Mouse (Mus musculus): ENCODE data around the gene Mlec. TPM values are rescaled to one million over a fixed set of nuclear protein-coding genes. Genes with fewer than 3 reads are reported as not detected.
"Not testable (repeated sequence)": the region's sequence is repeated elsewhere in the genome, so short reads cannot be mapped to it uniquely, and the experiment has no call there.

Mlec gene
- total RNA-seq, 2 experiments from 2014 or later: 59.5 to 79.4 TPM

GRCm38 (mm10) chr5:115127421-115128179, 30.4 kb downstream of the Mlec start:
- intact Hi-C loops (cut with DNase I): loop anchor here (10.0 kb wide), 1 partner anchor 107 kb away; the partner anchor contains the start of gene Pop5
- DNase-seq: no peak

GRCm38 (mm10) chr5:115126578-115127312, 31.2 kb downstream of the Mlec start:
- intact Hi-C loops (cut with DNase I): loop anchor here (10.0 kb wide), 1 partner anchor 108 kb away; the partner anchor contains the start of gene Pop5
- no peak for DNase-seq

- peak; percentile 86 for DNase-seq
- intact Hi-C loops (cut with DNase I): loop anchor here (10.0 kb wide), 1 partner anchor 109 kb away; the partner anchor contains the start of gene Pop5
These were observed 32.6 kb downstream of the Mlec start for GRCm38 (mm10) chr5:115125211-115125871.

- DNase-seq: no peak
- intact Hi-C loops (cut with DNase I): loop anchor here (10.0 kb wide), 1 partner anchor 110 kb away; the partner anchor contains the start of gene Pop5
These were observed 33.3 kb downstream of the Mlec start for GRCm38 (mm10) chr5:115124690-115125089.

GRCm38 (mm10) chr5:115120978-115121377, 37.0 kb downstream of the Mlec start:
- DNase-seq: peak; percentile 43
- intact Hi-C loops (cut with DNase I): loop anchor here (10.0 kb wide), 1 partner anchor 114 kb away; the partner anchor contains the start of gene Pop5

- peak; percentile 68 for DNase-seq
- intact Hi-C loops (cut with DNase I): no loop called here
These were observed 38.9 kb downstream of the Mlec start, which contains the start of gene Acads for GRCm38 (mm10) chr5:115118961-115119570. Acads (minus strand) TSS chr5:115119346.

- intact Hi-C loops (cut with DNase I): no loop called here
These were observed 40.5 kb downstream of the Mlec start for GRCm38 (mm10) chr5:115117467-115117866.

GRCm38 (mm10) chr5:115116426-115116825, 41.6 kb downstream of the Mlec start:
- intact Hi-C loops (cut with DNase I): no loop called here
- DNase-seq: no peak

More at GRCm38 (mm10) chr5:115117467-115117866, 40.5 kb downstream of the Mlec start:
- no peak for DNase-seq

- DNase-seq: no peak
- intact Hi-C loops (cut with DNase I): no loop called here
These were observed 43.5 kb downstream of the Mlec start for GRCm38 (mm10) chr5:115114501-115114900.

GRCm38 (mm10) chr5:115113244-115113643, 44.7 kb downstream of the Mlec start:
- intact Hi-C loops (cut with DNase I): no loop called here
- no peak for DNase-seq

- DNase-seq: no peak
- intact Hi-C loops (cut with DNase I): no loop called here
These were observed 46.8 kb downstream of the Mlec start for GRCm38 (mm10) chr5:115111156-115111555.

- intact Hi-C loops (cut with DNase I); DNase-seq: not testable (repeated sequence)
These were observed 54.7 kb downstream of the Mlec start for GRCm38 (mm10) chr5:115103253-115103652.

- no peak for DNase-seq
- intact Hi-C loops (cut with DNase I): no loop called here
These were observed 55.7 kb downstream of the Mlec start for GRCm38 (mm10) chr5:115102231-115102630.

- intact Hi-C loops (cut with DNase I): no loop called here
- no peak for DNase-seq
These were observed 57.5 kb downstream of the Mlec start for GRCm38 (mm10) chr5:115100473-115100872.

GRCm38 (mm10) chr5:115099991-115100390, 58.0 kb downstream of the Mlec start:
- no peak for DNase-seq
- intact Hi-C loops (cut with DNase I): no loop called here

GRCm38 (mm10) chr5:115099530-115099929, 58.4 kb downstream of the Mlec start:
- DNase-seq: no peak
- intact Hi-C loops (cut with DNase I): no loop called here

- intact Hi-C loops (cut with DNase I): no loop called here
- DNase-seq: no peak
These were observed 59.8 kb downstream of the Mlec start, which contains the start of gene Gm10401 for GRCm38 (mm10) chr5:115098195-115098594. Gm10401 (minus strand) TSS chr5:115098295.
